Mouse (Mus musculus) cerebellum, adult 11 months (tissue): ENCODE data around the gene Olfr1130.
"Not testable (repeated sequence)": the region's sequence is repeated elsewhere in the genome, so short reads cannot be mapped to it uniquely, and the experiment has no call there.

Source experiments
- DNase-seq: peaks from one replicate; pipeline ENCODE4 v3.0.0; 2022

Gene Olfr1130

GRCm38 (mm10) chr2:87605912-87606311 is at the start of gene Olfr1130:
TSS of gene Olfr1130 (plus strand) at chr2:87606212.
- DNase-seq, result not testable (repeated sequence)

- DNase-seq, result not testable (repeated sequence)
These were observed 32.4 kb upstream of the Olfr1130 start, which contains the start of gene Olfr1129 for GRCm38 (mm10) chr2:87573602-87574001. TSS of gene Olfr1129 (plus strand) at chr2:87573902.

- DNase-seq, result no peak
These were observed 20.8 kb downstream of the Olfr1130 start, which contains the start of gene Olfr1131 for GRCm38 (mm10) chr2:87626804-87627203. TSS of gene Olfr1131 (plus strand) at chr2:87627104.

GRCm38 (mm10) chr2:87637435-87637834 is 31.4 kb downstream of the Olfr1130 start, which contains the start of gene Olfr1132:
TSS of gene Olfr1132 (minus strand) at chr2:87637535.
- no peak for DNase-seq

GRCm38 (mm10) chr2:87642441-87642840 is 36.4 kb downstream of the Olfr1130 start:
- no peak for DNase-seq

GRCm38 (mm10) chr2:87647274-87647673 is 41.3 kb downstream of the Olfr1130 start, which contains the start of gene Olfr1133:
TSS of gene Olfr1133 (minus strand) at chr2:87647374.
- no peak for DNase-seq

GRCm38 (mm10) chr2:87658360-87658759 is 52.3 kb downstream of the Olfr1130 start, which contains the start of gene Olfr1134:
TSS of gene Olfr1134 (minus strand) at chr2:87658460.
- DNase-seq, result no peak
